Mouse (Mus musculus) heart, embryonic 13.5 days (tissue): ENCODE results near the gene Cdiptos. TPM values are rescaled to one million over a fixed set of nuclear protein-coding genes. Genes with fewer than 3 reads are reported as not detected.

Experiments used
- ATAC-seq: fragments of 200-750 bp; cut with Nextera tagmentation; 2 replicates; pipeline ENCODE4 v1.8.0; 2017; ENCODE audit warnings: moderate TSS enrichment; ENCODE audit not compliant: insufficient number of reproducible peaks, low FRiP score, low TSS enrichment; ENCODE audit errors: extremely low read depth
- H3K27ac ChIP-seq: fragments of 300-500 bp; sonication (generic); replicated peaks from 2 replicates; pipeline ENCODE4 v1.5.1; 2015; ENCODE audit warnings: moderate library complexity, mild to moderate bottlenecking, inconsistent platforms
- H3K27me3 ChIP-seq: fragments of 300-500 bp; sonication (generic); replicated peaks from 2 replicates; pipeline ENCODE4 v1.6.1; 2015; ENCODE audit warnings: mild to moderate bottlenecking, inconsistent platforms
- H3K36me3 ChIP-seq: fragments of 300-500 bp; sonication (generic); 2 replicates; pipeline ENCODE4 v1.6.1; 2015; ENCODE audit warnings: mild to moderate bottlenecking, inconsistent platforms
- H3K4me1 ChIP-seq: fragments of 300-500 bp; sonication (generic); 2 replicates; pipeline ENCODE4 v1.6.1; 2015; ENCODE audit warnings: inconsistent platforms
- H3K4me2 ChIP-seq: fragments of 300-500 bp; sonication (generic); 2 replicates; pipeline ENCODE4 v1.6.1; 2015; ENCODE audit warnings: inconsistent platforms, mild to moderate bottlenecking, moderate library complexity
- H3K4me3 ChIP-seq: fragments of 300-500 bp; sonication (generic); 2 replicates; pipeline ENCODE4 v1.5.1; 2015; ENCODE audit warnings: moderate library complexity, mild to moderate bottlenecking, inconsistent platforms
- H3K9ac ChIP-seq: fragments of 300-500 bp; sonication (generic); 2 replicates; pipeline ENCODE4 v1.6.1; 2015; ENCODE audit warnings: inconsistent platforms, mild to moderate bottlenecking, moderate library complexity
- H3K9me3 ChIP-seq: fragments of 300-500 bp; sonication (generic); 2 replicates; pipeline ENCODE4 v1.6.1; 2016; ENCODE audit warnings: inconsistent platforms
- WGBS: fragments of 180-500 bp; shearing (Covaris S2); methylation state at CpG from one replicate; pipeline ENCODE4 v1.1.7; 2015; ENCODE audit warnings: mixed read lengths; 5-methylcytosine and 5-hydroxymethylcytosine counted together
- polyA plus RNA-seq: library from polyadenylated mRNA; unstranded; fragments of >200 nt; fragmentation: Nextera tagmentation; extraction: Ambion mirVana; gene quantifications from 2 replicates; pipeline ENCODE4 v1.2.1, GENCODE M21; 2015

Gene Cdiptos
- polyA plus RNA-seq = 0.59 and 1.7 TPM in 2 replicates

DNA sequence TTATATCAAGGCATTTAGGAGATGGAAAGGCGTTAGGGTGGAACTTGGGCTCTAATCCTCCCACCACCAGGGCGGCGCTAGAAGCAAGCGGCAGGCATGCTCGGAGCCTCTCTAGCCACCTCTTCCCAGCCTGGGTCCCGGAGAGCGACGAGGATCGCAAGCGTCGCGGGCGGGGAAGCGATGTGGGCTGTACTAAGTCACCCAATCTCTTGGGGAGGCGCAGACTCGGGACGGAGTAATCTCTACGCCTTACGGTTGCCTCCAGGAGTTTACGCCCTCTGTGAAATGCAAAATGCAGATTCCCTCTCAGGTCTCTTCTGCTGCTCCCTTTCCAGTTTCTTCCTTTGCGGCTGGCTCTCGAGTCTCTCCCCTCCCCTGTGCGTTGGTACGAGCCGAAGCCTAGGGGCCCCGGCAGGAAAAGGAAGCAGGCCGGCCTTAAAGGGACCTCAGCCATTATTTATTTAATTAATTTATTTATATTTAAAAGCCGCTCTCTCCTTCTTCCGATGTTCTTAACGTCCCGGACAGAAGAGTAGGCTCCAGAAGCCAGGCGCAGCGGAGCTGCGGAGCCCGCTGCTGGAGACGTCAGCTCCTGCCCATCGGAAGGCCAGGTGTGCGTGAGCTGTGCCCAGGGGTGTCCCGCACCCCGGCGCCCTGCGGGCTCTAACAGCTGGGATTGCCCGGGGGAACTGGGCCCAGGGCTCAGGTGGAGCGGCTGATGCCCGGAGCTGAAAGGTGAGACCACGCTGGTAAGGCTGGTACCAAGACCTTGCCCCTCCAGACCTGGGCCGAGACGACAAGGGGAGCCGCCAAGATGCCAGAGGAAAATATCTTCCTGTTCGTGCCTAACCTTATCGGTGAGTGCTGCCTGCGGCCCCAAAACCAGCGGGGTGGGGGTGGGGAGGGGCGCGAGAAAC is at the start of gene Cdiptos:
Gene Cdiptos, minus strand, starts transcription at position 149 of the 917 bp plus-strand sequence.
- H3K4me1 ChIP-seq = peaks cover 16% of the 10 kb centered on the region
- H3K36me3 ChIP-seq = peaks cover 35% of the 10 kb centered on the region
- WGBS = under 1% methylated on average over 55 of the region's 55 CpGs
- peak within 1 kb of the TSS; percentile 92 for H3K4me2 ChIP-seq
- no peaks in the 10 kb centered on the region for H3K27me3 ChIP-seq
- ATAC-seq = peak; percentile 87
- peak within 1 kb of the TSS; percentile 92 for H3K27ac ChIP-seq
- H3K9ac ChIP-seq = peak within 1 kb of the TSS; percentile 96
- H3K4me3 ChIP-seq = peak within 1 kb of the TSS; percentile 97
- no peaks in the 10 kb centered on the region for H3K9me3 ChIP-seq

DNA sequence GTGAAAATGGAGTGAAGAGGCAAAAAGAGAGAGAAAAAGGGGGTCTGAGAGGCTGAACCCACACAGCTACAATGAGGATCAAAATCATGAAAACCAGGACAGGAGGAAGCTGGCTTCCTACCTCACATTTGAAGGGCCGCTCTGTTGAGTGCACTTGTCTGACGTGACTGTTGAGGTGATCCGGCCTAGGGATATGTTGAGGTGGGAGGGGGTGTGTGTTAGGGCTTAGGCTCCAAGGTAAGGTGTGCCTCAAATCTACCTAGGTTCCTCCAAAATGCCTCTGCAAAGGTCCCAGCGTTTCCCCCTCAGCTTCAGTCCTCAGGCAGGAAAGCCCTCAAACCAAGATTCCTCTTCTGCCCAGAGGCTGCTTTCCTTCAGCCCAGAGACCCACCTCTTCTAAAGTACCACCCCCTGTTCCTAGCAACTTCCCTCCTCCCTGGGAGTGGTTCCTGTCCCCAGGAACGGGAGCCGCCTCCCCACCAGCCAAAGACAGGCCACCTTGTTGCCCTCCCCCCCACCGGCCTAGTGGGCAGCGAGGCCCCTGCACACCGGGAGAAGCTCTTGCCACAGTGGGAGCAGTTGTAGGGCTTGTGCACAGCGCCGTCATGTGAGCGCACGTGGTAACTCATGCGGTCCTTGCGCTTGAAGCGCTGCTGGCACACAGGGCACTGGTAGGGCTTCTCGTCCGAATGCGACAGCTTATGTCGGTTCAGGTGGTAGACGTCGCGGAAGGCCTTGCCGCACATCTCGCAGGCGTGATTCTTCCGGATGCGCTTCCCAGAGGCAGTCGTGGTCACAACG is 49.1 kb upstream of the Cdiptos start:
- Histone ChIP-seq H3K27me3 (no peaks in the 10 kb centered on the region), H3K9me3 (no peaks in the 10 kb centered on the region), H3K4me3 (peak overlapping the region; percentile 94), H3K36me3 (peaks cover 56% of the 10 kb centered on the region), H3K4me2 (peak overlapping the region; percentile 91), H3K9ac (peak overlapping the region; percentile 100), H3K27ac (peak overlapping the region; percentile 99), H3K4me1 (peaks cover 62% of the 10 kb centered on the region)
- ATAC-seq = peak; percentile 5; the same call in 1 of the 2 replicates
- 1% methylated on average over 30 of the region's 30 CpGs for WGBS

DNA sequence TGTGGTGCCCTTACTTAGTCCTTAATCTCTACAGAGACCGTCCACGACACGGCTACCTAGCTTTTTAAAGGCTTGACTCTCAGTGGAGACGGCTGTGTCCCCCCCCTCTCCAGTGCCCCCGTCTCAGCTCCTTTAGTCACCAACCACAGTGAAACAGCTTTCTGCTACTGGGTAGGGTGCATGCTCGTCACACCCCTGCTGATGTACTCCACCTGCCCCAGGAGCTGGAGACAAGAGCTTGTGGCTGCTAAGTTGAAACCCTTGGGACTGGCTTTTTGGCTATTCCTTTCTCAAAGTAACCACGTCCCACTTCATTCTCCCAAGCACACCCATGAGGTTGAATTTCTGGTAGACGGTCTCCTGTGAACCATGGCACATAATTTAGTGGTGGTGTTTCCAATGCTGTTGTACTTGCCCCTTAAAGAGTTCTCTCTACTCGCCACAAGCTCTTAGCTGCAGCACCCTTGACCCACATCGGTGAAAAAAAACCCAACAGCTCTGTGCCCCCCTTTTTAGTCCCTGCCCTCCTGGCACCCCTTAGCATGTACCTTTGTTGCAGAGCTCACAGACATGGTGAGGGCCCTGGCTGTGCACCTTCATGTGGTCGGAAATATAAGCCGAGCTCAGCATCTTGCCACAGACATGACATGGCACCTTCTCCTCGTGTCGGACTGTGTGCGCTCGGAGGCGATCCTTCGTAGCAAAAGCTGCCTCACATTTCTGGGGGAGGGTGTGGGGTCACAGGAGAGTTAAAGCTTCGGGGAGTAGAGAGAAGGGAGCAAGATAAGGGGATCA is 48.2 kb upstream of the Cdiptos start:
- Histone ChIP-seq H3K4me3 (peak overlapping the region; percentile 94), H3K36me3 (peaks cover 49% of the 10 kb centered on the region), H3K4me2 (peak overlapping the region; percentile 91), H3K27me3 (no peaks in the 10 kb centered on the region), H3K4me1 (peaks cover 68% of the 10 kb centered on the region), H3K9me3 (no peaks in the 10 kb centered on the region), H3K9ac (peak overlapping the region; percentile 100), H3K27ac (peak overlapping the region; percentile 99)
- no peak for ATAC-seq
- WGBS = 20% methylated on average over 19 of the region's 19 CpGs

DNA sequence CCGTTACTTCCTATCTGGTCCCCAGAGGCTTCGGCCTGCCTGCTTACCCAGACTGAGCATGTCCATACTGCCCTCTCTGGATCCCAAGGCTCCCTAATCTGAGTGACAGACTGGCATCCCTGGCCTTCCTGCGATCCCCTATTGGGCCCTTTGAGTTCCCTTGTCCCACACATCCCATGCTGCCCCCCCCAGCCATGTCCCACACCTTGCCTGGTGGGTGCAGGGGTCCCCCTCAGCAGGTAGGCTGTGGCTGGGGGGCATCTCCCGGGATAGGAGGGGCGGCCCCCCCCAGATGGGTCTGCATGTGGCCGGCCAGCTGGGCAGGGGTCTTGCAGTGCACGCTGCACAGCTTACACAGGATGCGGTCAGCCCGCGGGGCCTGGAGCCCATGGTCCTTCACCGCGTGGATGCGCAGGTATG is 47.4 kb upstream of the Cdiptos start:
- H3K27ac ChIP-seq = 0 out of 2 replicates have a peak overlapping the region, but pooled peaks have one; percentile 5
- peaks cover 71% of the 10 kb centered on the region for H3K4me1 ChIP-seq
- no peaks in the 10 kb centered on the region for H3K9me3 ChIP-seq
- peaks cover 41% of the 10 kb centered on the region for H3K36me3 ChIP-seq
- WGBS = 81% methylated on average over 13 of the region's 13 CpGs
- H3K4me2 ChIP-seq = peak overlapping the region; percentile 91
- peak overlapping the region; percentile 94 for H3K4me3 ChIP-seq
- H3K27me3 ChIP-seq = no peaks in the 10 kb centered on the region
- ATAC-seq = no peak
- H3K9ac ChIP-seq = peak overlapping the region; percentile 100

DNA sequence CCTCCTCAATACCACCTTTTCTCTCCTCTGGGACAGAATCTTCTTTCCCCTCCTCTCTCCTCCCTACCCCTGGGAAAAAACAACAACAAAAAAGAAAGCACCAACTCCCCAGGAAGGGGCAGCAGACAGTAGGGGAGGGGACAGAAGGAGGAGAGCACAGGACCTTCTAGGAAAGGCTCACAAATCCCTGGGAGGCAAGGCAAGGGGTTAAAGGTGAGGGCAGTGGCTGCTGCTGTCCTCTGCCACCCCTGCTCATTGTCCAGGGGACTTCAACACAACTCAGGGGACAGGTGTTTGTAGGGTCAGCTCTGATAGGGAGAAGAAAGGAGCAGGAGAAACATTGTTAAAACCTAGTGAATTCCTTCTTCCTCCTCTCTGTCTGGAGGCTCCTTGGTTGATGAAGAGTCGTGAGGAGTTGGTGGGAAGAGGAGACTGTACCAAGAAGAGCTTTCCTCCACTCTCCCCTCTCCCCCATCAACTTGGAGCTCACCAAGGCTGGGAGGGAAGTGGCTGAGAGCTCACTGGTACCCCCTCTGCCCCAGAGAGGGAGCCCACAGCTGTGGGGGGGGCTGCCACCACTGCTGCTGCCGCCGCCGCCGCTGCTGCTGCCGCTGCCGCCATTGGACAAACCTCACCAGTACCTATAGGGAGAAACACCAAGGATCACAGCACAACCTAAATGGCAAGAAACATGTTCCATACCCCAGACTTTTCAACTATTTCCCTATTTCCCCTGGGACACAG is 46.8 kb upstream of the Cdiptos start:
- H3K27ac ChIP-seq = peak overlapping the region; percentile 65; the same call in 1 of the 2 replicates
- WGBS = 79% methylated on average over 7 of the region's 7 CpGs
- peaks cover 71% of the 10 kb centered on the region for H3K4me1 ChIP-seq

DNA sequence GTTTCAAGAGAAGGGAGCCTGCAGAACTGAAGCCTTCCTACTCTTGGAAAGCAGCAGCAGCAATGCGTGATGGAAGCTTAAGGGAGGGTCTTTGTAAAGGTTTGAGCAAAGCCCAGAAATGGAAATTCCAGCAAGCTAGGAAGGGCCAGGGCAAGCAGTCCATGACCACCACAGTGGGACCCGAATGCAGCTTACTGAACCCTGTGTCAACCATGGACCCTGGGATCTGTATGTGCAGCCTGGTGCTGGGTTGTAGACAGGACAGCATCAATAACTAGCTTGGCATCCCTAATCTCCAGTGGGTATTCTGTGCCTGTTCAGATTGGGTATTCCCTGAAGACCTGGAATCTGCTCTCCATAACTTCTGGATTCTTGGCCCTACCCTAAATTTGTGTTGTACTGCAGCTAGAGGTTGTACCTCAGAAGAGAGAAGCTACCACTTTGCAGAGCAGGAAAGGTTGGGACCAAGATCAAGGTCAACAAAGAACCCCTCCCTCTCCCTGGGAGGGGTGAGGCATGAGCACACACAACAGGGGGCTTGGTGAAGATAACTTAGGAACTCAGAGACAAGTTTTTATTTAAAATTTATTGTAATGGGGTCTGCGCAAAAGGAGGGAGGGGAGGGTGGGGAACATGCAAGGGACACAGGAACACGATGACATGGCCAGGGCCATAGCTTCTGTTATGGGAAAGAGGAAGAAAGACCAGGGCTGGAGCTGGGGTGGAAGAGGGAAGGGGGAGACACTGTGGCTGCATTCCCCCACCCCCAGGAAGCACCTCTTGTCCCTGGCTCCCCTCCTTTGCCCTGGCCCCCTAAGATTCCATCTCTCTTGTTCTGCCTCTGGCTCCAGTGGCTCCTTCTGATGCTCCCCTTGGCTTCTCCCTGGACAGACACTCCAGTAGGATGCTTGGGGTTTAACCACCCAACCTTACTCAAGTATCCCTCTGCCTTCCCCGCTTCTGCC is 45.9 kb upstream of the Cdiptos start:
- Histone ChIP-seq H3K4me1 (peaks cover 73% of the 10 kb centered on the region), H3K9ac (peak overlapping the region; percentile 100)

More for the DNA sequence above, 46.8 kb upstream of the Cdiptos start:
- Histone ChIP-seq H3K36me3 (peaks cover 35% of the 10 kb centered on the region), H3K27me3 (no peaks in the 10 kb centered on the region), H3K9me3 (no peaks in the 10 kb centered on the region), H3K9ac (peak overlapping the region; percentile 100), H3K4me3 (no peak overlapping the region), H3K4me2 (peak overlapping the region; percentile 91)
- no peak for ATAC-seq

DNA sequence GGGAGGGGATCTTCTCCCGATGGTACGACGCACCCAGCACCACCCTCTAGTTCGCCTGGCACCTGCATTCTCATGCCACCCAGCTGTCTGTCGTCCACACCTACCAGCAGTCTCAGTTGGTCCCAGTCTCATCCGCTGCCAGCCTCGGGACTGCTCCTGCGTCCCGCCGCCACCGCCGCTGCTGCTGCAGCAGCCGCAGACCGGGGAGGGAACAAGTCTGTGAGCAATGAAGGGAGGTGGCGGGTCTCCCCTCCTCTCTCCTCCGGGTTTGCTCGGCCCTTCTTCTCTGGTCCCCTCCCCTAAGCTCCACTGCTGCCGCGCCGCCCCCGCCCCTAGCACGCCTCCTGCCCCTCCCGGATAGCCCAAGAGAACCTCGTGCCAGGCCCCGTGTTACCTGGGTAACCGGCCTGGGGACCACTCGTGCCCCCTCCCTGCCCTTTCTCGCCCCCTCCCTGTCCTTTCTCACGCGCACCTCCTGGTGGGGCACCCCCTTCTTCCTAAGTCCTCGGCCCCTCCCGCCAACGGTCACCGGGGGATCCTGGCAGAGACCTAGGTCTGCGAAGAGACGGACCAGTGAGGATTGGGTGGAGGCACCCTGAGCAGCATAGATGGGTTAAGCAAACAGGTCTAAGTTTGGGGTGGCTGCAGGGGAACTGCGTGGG is 45.1 kb upstream of the Cdiptos start, which contains the start of the genes Gm42742 and Prrt2:
Gene Gm42742, minus strand, starts transcription at position 197 of the 662 bp plus-strand sequence.
Gene Prrt2, minus strand, starts transcription at position 311 of the 662 bp plus-strand sequence.
- Histone ChIP-seq H3K27ac (peak within 1 kb of the TSS; percentile 65; the same call in 1 of the 2 replicates), H3K4me1 (peaks cover 75% of the 10 kb centered on the region), H3K27me3 (no peaks in the 10 kb centered on the region), H3K9ac (peak within 1 kb of the TSS; percentile 82), H3K4me3 (peak within 1 kb of the TSS; percentile 59), H3K4me2 (peak within 1 kb of the TSS; percentile 87), H3K9me3 (no peaks in the 10 kb centered on the region), H3K36me3 (peaks cover 34% of the 10 kb centered on the region)
- WGBS = 2% methylated on average over 37 of the region's 37 CpGs
- no peak for ATAC-seq

More for the DNA sequence above, 45.9 kb upstream of the Cdiptos start:
- 39% methylated on average over 5 of the region's 5 CpGs for WGBS
- Histone ChIP-seq H3K27ac (peak overlapping the region; percentile 65), H3K4me2 (peak overlapping the region; percentile 91), H3K27me3 (no peaks in the 10 kb centered on the region), H3K9me3 (no peaks in the 10 kb centered on the region), H3K36me3 (peaks cover 34% of the 10 kb centered on the region), H3K4me3 (peak overlapping the region; percentile 59)
- no peak for ATAC-seq

DNA sequence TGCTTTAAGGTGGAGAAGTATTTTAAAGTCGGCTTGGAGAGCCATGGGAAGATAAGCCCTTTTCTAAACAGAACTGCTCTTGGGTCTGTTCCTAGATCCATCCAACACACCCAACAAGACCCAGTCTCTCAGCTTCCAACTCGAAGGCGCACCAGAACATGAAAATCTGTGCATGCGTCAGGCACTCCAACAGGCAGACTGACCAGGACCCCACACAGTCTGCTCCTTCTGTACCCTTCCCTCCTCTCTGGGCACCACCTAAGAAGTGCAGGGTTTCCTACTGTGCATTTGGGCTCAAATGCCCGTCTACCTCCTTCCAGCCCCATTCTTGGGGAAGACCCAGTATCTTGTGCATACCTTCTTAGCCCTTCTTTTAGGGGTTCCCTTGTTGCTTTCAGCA is 44.6 kb upstream of the Cdiptos start:
- WGBS = 37% methylated on average over 5 of the region's 5 CpGs
- peak overlapping the region; percentile 59 for H3K4me3 ChIP-seq
- peaks cover 37% of the 10 kb centered on the region for H3K36me3 ChIP-seq
- peaks cover 80% of the 10 kb centered on the region for H3K4me1 ChIP-seq
- peak overlapping the region; percentile 87 for H3K4me2 ChIP-seq
- H3K9ac ChIP-seq = peak overlapping the region; percentile 82
- peak overlapping the region; percentile 65; the same call in 1 of the 2 replicates for H3K27ac ChIP-seq
- no peaks in the 10 kb centered on the region for H3K27me3 ChIP-seq
- no peak for ATAC-seq
- H3K9me3 ChIP-seq = no peaks in the 10 kb centered on the region

DNA sequence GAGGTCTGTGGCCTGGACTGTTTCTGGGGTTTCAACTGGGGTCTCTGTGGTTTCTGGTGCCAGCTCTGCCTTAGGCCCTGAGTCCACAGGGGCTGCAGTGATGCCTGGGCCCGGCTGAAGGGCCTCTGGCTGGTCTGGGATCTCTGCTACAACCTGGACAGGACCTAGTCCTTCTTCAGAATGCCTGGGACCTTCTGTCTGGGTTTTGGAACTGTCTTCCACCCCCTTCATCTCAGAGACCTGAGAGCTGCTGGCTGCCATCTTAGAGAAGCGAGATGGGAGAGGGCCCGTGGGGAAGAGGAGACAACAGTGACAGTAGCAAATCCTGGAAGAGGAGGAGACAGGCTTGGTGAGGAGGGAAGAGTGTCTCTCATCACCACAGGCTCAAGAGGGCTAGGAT is 44.1 kb upstream of the Cdiptos start:
- Histone ChIP-seq H3K27me3 (no peaks in the 10 kb centered on the region), H3K4me3 (peak overlapping the region; percentile 59), H3K9me3 (no peaks in the 10 kb centered on the region), H3K4me1 (peaks cover 83% of the 10 kb centered on the region), H3K9ac (peak overlapping the region; percentile 82), H3K27ac (peak overlapping the region; percentile 65; the same call in 1 of the 2 replicates), H3K36me3 (peaks cover 42% of the 10 kb centered on the region), H3K4me2 (peak overlapping the region; percentile 87)
- WGBS = 62% methylated on average over 3 of the region's 3 CpGs
- ATAC-seq = no peak
